Mouse (Mus musculus): ENCODE data around the gene Gm1604a.
A peak's percentile ranks its signal among the peaks of the same experiment; 100 is the strongest.
"Not testable (repeated sequence)": the region's sequence is repeated elsewhere in the genome, so short reads cannot be mapped to it uniquely, and the experiment has no call there.

Gm1604a gene

DNA sequence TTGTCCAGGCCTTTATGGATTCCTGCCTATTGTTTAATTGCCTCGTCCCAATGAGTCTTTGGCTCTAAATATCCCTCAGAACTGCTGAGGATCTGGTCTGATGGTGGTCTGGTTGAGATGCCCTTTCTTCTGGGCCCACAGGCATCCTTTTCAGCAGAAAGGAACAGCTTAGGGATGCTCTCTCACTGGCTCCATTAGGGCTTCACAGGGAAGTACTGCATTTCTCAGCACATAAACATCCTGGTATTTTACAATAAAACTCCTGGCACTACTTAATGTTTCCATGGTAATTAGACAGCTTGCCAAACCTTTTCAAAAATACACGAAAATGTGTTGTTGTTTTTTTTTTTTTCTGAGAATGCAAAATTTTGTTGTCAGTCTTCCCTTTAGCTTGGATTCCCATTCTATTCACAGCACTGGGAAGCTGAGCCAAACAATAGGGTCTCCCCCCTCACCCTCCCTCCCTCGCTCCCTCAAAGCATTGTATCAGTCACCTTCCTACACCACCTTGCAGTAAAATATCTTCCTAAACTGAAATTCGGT is 43.7 kb downstream of the Gm1604a start:
- not testable (repeated sequence) for DNase-seq (ENCODE audit: low spot score)

DNA sequence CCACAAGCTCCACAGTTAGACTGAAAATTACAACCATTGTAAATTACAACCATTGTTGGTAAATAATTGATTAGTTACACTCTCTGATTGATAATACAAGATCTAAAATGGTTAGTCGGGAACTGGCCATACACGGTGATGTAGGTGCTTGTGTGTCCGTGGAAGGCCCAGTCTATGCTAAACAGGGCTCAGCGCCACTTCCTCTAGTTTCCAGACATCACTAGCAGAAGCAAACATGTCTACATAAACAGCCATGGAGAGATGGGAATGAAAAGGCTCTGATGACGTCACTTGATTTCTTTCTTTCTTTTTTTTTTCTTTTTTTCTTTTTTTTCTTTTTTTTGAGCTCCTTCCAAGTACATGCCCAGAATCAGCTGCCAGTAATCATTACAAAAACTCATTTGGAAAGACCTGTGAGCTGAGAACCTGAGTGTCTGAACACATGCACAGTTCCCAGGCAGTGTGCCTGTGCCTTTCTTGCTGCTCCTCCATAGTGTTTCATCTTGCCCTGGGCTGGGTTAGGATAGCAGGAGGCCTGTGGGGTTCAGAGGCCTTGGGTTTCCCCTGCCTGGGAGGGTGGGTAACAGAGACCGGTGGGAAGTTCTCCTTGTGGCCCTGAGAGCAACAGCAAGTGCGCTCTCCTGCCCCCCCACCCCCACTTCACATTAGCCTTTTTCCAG is 44.3 kb downstream of the Gm1604a start:
- DNase-seq (ENCODE audit: low spot score) = not testable (repeated sequence)

DNA sequence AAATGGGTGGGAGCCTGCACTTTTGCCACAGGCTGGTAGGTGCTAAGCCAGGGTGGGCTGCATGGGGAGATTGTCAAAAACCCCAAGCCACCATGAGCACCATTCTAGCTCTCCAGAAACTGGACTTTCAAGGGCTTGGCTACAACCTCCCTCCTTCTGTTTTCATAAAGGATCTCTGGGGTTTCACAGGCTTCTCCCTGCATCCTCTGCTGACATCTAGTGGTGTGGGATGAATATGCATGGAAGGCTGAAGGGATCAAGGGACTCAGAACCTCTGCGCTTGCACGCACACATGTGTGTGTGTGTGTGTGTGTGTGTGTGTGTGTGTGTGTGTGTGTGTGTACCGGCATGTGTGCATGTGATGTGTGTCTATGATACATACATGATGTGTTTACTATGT is 49.1 kb downstream of the Gm1604a start:
- peak; percentile 61 for DNase-seq (ENCODE audit: low spot score)

DNA sequence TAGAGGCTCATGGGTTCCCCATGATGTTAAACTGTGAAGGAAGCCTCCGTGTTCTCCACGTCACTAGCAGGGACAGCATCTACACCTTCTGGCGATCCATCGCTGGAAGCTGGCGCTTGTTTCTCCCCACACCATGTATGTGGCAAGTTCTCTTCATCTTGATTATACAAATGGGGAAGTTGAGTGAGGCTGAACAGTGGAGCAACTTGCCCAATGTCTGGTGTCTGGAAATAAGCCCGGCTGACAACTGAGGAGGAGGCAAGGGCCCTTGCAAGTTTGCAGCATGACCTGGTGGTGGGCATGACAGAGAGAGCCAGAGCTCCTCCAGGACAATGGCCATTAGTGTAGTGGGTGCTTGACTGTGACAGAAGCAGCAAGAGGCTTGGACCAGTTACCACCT is 50.2 kb downstream of the Gm1604a start:
- not testable (repeated sequence) for DNase-seq (ENCODE audit: low spot score)

DNA sequence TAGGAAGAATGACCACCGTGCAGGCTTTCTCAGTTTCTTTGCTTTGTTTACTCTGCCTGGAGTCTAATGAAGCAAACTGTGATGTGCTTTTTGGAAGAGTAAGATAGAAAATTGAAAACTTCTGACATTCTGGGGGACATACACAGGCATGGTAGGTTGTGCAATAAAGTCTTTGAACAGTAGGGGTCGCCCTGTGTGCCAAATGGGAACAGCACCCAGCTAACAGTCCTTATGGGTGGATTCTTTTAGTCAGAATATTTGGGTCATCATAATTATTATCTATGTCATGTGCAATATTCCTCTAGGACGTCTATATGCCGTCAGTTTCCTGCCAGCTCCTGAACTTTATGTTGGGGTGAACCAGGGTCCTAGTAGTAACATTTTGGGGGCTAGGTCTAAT is 54.2 kb downstream of the Gm1604a start:
- peak; percentile 81 for DNase-seq (ENCODE audit: low spot score)

DNA sequence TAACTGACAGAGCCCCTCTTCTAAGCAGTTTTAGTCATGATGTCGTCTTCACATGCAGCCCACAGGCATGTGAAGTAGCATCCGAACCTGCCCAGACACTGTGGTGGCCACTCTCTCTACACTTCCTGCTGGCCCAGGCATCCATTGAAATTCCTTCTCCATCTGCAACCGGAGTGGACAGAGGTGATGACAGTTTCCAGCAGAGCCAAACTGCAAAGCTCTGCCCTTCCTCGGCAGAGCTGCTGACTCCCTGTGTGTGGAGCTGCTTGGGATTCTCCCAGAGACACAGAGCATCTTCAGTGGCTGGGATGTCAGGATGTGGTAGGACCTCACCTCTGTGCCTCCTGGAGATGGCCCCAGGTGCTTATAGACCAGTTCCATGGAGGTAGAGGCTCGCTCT is 59.2 kb downstream of the Gm1604a start:
- DNase-seq (ENCODE audit: low spot score) = not testable (repeated sequence)

DNA sequence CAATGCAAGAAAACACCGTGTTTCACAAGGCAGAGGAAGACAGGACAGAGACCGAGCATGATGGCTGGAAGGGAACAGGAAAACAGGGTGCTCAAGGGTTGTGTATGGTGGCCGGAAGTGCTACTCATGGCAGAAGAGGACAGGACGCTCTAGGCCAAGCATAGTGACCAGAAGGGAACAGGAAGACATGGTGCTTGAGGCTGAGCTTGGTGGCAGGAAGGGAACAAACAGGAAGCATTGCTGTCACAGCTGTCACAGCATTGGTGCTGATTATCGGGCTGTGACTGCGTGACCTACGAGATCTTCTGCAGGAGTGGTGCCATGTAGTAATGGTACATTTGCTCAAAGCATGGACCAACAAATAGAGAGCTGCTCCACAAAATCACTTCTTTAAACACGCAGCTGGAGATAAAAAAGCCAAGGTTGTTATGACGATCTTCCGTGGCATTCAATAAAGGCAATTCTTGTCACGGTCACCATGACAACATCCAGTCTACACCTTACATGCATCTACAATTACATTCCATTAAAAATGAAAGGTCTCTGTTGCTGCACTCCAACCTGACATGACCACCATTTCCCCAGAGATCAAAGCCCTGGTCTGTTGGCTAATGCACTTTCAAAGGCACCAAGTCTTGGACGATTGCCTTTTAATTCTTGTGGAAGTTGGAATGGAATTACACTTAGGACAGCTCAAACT is 60.3 kb downstream of the Gm1604a start:
- not testable (repeated sequence) for DNase-seq (ENCODE audit: low spot score)

DNA sequence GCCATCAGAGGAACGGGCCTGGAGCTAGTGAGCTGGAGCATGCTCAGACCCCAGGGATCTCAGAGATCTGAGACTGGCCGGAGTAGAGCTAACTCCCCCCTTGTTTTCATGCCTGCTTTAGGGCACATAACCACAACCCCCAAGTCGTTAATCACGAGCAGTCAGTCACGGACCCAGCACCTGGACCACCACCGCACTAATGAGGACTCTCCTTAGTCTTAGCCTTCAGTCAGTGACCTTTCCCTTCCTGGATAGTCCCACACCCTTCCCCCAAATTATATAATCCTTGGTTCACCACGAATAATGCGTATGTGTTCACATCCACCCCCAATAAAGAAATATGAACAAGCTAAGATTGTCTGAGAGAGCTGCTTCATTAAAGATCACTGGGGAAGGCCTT is 61.5 kb downstream of the Gm1604a start:
- DNase-seq (ENCODE audit: low spot score) = not testable (repeated sequence)

DNA sequence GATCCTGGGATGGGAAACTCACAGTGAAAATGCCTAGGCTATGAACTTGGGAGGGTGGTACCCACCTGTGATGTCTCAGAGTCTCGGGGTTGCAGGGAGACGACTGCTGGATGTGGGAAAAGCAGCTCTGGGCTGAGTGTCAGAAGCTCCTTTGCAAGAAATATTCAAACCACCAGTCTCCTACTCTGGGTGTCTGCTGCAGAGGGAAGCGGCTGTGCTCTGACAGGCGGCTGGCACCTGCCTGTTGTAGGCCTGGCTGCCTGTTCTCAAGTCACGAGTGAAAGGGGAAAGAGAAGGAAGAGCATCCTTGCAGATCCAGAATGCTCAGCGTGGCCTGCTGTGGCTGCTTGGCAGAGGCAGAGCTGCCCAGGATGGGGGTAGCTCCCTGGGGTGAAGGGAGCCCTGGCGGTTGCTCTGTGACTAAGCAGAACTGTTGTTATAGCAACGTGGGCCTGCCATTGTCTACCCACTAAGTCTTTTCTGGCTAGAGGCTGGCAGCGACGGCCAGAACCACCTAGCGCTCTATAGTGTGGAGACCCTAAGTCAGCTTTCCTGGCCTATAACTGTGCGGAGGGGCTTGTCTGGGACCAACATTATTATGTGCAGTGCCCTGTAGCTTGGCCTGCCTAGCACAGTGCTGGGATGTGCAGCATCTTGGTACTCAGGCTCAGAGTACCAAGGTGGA is 72.6 kb downstream of the Gm1604a start:
- not testable (repeated sequence) for DNase-seq (ENCODE audit: low spot score)

DNA sequence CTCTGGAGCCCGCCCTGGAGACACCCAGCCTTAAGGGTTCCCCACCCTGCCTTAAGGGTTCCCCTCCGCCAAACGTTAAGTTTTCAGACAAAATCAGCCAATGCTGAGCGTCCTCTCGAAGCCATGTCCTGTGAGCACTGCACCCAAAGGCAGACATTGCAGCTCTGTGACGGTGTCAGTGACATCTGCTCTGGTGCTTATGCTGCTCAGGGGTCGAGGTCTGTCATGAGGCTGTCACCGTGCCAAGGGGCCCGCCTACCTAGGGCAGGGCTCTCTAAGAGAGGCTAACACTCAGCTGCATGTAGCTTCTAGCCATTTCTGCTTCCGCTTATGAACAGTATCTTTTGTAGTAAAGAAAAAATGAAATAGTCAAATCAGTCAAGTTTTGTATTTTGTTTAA is 73.7 kb downstream of the Gm1604a start:
- not testable (repeated sequence) for DNase-seq (ENCODE audit: low spot score)

DNA sequence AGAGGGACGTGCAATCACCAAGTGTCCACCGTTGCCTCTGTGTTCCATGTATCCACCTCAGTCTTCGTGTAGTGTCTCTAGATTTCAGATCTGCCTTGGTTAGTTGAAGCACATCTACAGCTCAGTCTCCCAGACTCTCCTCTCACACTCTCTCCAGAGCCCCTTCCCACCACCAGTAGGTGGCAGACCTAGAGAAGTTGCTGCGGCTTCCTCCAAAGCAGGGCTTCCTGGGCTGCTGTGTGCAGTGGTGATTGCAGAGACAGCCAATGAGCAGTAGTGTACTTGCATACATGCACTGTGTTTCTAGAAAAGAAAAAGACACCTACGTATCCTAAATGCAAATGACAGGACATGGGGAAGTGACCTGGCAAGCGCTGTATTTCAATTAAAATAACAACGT is 77.6 kb downstream of the Gm1604a start:
- DNase-seq (ENCODE audit: low spot score) = not testable (repeated sequence)

DNA sequence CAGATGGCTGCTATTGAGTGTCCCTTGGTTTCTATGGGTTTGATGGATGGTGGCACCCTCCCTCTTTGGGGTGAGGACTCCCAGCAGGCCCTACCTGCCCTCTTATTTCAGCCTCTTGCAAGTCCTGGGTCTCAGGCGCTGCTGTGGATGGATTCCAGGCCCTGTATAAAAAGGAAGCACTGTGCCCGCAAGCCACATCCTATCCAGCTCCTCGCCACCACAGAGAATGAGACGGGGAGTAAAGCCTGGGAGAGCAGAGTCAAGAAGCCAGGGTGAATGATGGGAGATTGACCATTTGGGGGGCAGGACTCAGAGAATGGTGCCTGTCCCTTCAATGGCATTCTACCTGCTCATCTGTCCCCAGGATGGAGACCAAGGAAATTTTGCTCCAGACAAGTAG is 86.3 kb downstream of the Gm1604a start:
- DNase-seq (ENCODE audit: low spot score) = not testable (repeated sequence)

DNA sequence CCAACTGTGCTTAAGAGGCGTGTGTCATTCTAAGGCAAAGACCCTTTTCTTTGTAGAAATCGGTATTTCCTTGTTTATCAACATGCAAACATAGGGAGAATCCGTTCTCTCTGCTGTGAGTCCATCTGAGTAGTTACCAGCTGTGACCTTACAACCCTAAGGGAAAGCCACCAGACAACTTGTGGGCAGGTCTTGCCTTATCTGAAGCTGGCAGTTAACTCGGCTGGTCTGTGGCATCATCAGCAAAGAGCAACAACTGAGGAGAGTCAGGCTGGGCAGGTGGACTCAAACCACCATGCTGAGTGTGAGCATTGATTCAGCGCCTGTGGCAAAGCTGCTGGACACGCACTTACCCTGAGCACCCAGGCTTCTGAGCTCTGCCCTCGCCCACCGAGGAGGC is 90.9 kb downstream of the Gm1604a start:
- DNase-seq (ENCODE audit: low spot score) = not testable (repeated sequence)

DNA sequence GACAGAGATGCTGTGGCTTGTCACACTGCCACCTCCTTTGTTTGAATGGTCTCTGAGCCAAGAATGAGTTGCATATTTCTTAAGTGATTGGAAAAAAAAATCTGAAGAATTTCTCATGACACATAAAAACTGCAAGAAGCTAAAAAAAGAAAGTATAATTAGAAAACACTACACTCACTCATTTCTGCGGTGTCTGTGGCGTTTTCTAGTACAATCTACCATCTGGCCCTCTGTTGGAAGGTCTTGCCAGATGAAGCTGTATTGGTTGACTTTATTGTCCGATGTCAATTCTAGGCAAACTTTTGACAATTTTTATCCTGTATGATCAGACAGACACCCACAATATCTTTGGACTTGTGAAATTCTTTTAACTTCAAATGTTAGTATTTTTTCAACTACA is 95.5 kb downstream of the Gm1604a start:
- DNase-seq (ENCODE audit: low spot score) = not testable (repeated sequence)

DNA sequence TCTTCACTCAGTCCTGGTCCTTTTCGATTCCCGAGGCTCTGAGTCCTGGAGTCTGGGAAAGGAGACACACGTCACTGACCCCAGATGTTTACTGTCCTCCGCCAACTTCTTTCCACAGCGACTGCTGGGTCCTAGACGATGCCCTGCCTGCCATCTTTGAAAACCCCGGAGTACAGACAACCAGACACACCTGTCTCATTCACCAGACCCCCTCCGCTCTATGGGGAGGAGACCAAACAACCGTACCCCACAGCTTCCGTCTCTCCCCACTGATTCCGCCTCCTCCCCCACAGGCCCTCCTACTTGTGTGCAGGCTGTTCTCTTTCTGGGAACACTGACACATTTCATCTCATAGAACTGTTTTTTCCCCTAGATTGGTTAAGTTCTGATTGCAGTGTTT is 97.2 kb downstream of the Gm1604a start:
- not testable (repeated sequence) for DNase-seq (ENCODE audit: low spot score)

DNA sequence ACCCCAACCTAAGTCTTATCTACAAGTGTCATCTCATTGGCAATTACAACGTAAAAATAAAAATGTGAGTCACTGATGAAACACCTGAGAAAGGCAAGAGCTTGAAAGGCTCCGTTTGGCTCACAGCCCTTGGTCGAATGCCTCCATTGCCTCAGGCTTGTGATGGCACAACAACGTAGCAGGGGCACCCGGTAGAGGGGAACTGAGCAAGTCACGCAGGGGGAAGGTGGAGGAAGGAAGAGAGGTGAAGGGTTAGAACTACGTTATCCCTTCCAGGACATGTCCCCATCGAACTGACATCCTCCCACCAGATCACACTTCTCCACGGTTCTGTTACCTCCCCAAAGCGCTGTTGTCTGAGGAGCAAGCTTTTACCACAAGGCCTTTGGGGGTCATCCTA is 101.1 kb downstream of the Gm1604a start:
- not testable (repeated sequence) for DNase-seq (ENCODE audit: low spot score)

DNA sequence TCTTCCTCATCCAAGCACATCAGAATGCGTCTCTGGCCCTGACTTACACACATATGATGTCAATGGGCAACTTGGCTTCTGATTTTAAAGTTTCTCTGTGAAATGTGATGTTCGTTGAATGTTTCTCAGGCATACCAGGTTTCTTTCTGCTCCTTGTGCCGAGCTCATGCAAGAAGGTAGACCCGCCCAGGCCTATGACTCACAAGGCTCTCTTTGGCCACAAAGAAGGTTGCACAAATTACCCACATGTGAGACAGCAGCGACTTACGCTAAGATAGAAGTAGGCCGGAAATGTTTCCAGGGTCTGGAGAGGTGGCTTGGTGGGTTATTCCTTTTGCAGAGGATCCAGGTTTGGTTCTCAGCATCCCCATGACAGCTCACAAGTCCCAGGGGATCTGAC is 108.6 kb downstream of the Gm1604a start:
- DNase-seq (ENCODE audit: low spot score) = not testable (repeated sequence)

DNA sequence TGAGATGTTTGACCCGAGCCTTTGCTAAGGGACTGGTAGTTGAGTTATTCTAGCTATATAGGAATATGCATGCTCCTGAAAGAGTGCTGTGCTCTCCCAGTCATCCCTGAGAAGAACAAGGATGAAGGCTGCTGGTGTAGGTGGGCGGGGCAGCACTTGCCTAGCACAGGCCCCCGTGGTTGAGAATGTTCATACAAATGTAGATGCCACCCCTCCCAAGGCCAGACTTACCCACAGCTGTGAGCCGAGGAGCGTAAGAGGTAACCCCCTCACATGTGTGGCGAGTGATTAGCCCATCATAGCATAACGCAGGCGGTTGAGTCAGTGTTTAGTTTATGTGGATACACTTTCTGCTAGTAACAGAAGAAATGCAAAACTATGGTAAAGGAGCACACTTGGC is 109.9 kb downstream of the Gm1604a start:
- not testable (repeated sequence) for DNase-seq (ENCODE audit: low spot score)
